Mouse (Mus musculus) telencephalon, adult 2 months (tissue): ENCODE results near the gene Pax3.

Source experiments
- DNase-seq: peaks from one replicate; pipeline ENCODE4 v3.0.0-alpha.2; 2011; ENCODE audit warnings: low read depth, low spot score

Gene Pax3

GRCm38 (mm10) chr1:78198319-78198940 lies 1.5 kb upstream of the Pax3 start:
- no peak for DNase-seq

- no peak for DNase-seq
Observed at GRCm38 (mm10) chr1:78197351-78198234, 659 bp upstream of the Pax3 start.

GRCm38 (mm10) chr1:78195771-78196712 lies 892 bp downstream of the Pax3 start:
- DNase-seq, result no peak

GRCm38 (mm10) chr1:78195145-78195544 lies 1.8 kb downstream of the Pax3 start:
- DNase-seq, result no peak

- DNase-seq, result no peak
Observed at GRCm38 (mm10) chr1:78194381-78195047, 2.4 kb downstream of the Pax3 start.

- DNase-seq, result no peak
Observed at GRCm38 (mm10) chr1:78193465-78193991, 3.4 kb downstream of the Pax3 start.

- no peak for DNase-seq
Observed at GRCm38 (mm10) chr1:78192746-78193464, 4.0 kb downstream of the Pax3 start.

GRCm38 (mm10) chr1:78192217-78192735 lies 4.7 kb downstream of the Pax3 start:
- DNase-seq, result no peak

- no peak for DNase-seq
Observed at GRCm38 (mm10) chr1:78191761-78192160, 5.2 kb downstream of the Pax3 start.

- DNase-seq, result no peak
Observed at GRCm38 (mm10) chr1:78191331-78191730, 5.6 kb downstream of the Pax3 start.

- DNase-seq, result no peak
Observed at GRCm38 (mm10) chr1:78190386-78191111, 6.4 kb downstream of the Pax3 start.

- no peak for DNase-seq
Observed at GRCm38 (mm10) chr1:78189501-78190345, 7.2 kb downstream of the Pax3 start.

GRCm38 (mm10) chr1:78189016-78189415 lies 7.9 kb downstream of the Pax3 start:
- no peak for DNase-seq

GRCm38 (mm10) chr1:78188299-78188698 lies 8.6 kb downstream of the Pax3 start:
- DNase-seq, result no peak

- no peak for DNase-seq
Observed at GRCm38 (mm10) chr1:78187788-78188173, 9.2 kb downstream of the Pax3 start.

GRCm38 (mm10) chr1:78187122-78187787 lies 9.7 kb downstream of the Pax3 start:
- no peak for DNase-seq

- no peak for DNase-seq
Observed at GRCm38 (mm10) chr1:78182954-78183353, 14.0 kb downstream of the Pax3 start.

- no peak for DNase-seq
Observed at GRCm38 (mm10) chr1:78181882-78182281, 15.1 kb downstream of the Pax3 start.
